Mouse (Mus musculus) stomach, postnatal 0 days (tissue): Measurements from ENCODE around the gene Mroh8. TPM values are rescaled to one million over a fixed set of nuclear protein-coding genes. Genes with fewer than 3 reads are reported as not detected.

ENCODE experiments used
- ATAC-seq: fragments of 200-750 bp; cut with Nextera tagmentation; 2 replicates; pipeline ENCODE4 v1.8.0; 2017; ENCODE audit not compliant: low FRiP score, low TSS enrichment
- DNase-seq: peaks from one replicate; pipeline ENCODE4 v3.0.0-alpha.2; 2016; ENCODE audit warnings: low spot score
- H3K27ac ChIP-seq: fragments of 300-500 bp; sonication (generic); replicated peaks from 2 replicates; pipeline ENCODE4 v1.5.1; 2014; ENCODE audit warnings: mild to moderate bottlenecking, control low read depth
- H3K27me3 ChIP-seq: fragments of 300-500 bp; sonication (generic); 2 replicates; pipeline ENCODE4 v1.6.1; 2014; ENCODE audit warnings: low read length; ENCODE audit not compliant: control insufficient read depth, insufficient read depth
- H3K36me3 ChIP-seq: fragments of 300-500 bp; sonication (generic); 2 replicates; pipeline ENCODE4 v1.6.1; 2014; ENCODE audit warnings: low read length, mixed read lengths; ENCODE audit not compliant: control insufficient read depth, insufficient read depth
- H3K4me1 ChIP-seq: fragments of 300-500 bp; sonication (generic); replicated peaks from 2 replicates; pipeline ENCODE4 v1.6.1; 2014; ENCODE audit warnings: antibody characterized with exemption; ENCODE audit not compliant: control insufficient read depth, insufficient read depth
- H3K4me2 ChIP-seq: fragments of 300-500 bp; sonication (generic); replicated peaks from 2 replicates; pipeline ENCODE4 v1.6.1; 2014; ENCODE audit warnings: low read depth, mild to moderate bottlenecking, control low read depth, moderate library complexity
- H3K4me3 ChIP-seq: fragments of 300-500 bp; sonication (generic); 2 replicates; pipeline ENCODE4 v1.5.1; 2014; ENCODE audit warnings: low read depth, low read length, control low read depth
- H3K9ac ChIP-seq: fragments of 300-500 bp; sonication (generic); 2 replicates; pipeline ENCODE4 v1.6.1; 2014; ENCODE audit warnings: mild to moderate bottlenecking, low read length, control low read depth, mixed read lengths
- H3K9me3 ChIP-seq: fragments of 300-500 bp; sonication (generic); 2 replicates; pipeline ENCODE4 v1.6.1; 2016; ENCODE audit warnings: low read length; ENCODE audit not compliant: control insufficient read depth
- CTCF ChIP-seq: IDR thresholded peaks from 2 replicates; pipeline ENCODE4 v1.5.1; 2016; ENCODE audit warnings: antibody characterized with exemption, low read depth, mild to moderate bottlenecking, moderate library complexity
- EP300 ChIP-seq: optimal IDR thresholded peaks from 2 replicates; pipeline ENCODE3; 2016; ENCODE audit warnings: antibody characterized with exemption
- WGBS: fragments of 180-500 bp; shearing (Covaris S2); extraction: QIAGEN DNeasy Blood & Tissue Kit; methylation state at CpG from one replicate; pipeline ENCODE4 v1.1.7; 2014; 5-methylcytosine and 5-hydroxymethylcytosine counted together
- polyA plus RNA-seq: library from polyadenylated mRNA; unstranded; fragments of >200 nt; fragmentation: Nextera tagmentation; extraction: Ambion mirVana; gene quantifications from 2 replicates; pipeline ENCODE4 v1.2.1, GENCODE M21; 2015

Mroh8 gene
- polyA plus RNA-seq, 1 experiment from 2014 or later = 0.22 TPM

- peaks cover under 1% of the 10 kb centered on the region; the same call in 1 of the 2 replicates for H3K4me1 ChIP-seq
- no peak for ATAC-seq
- WGBS = 67% methylated on average over 6 of the region's 6 CpGs
- TF ChIP-seq CTCF (no peak), EP300 (no peak)
- no peak overlapping the region for H3K4me2 ChIP-seq
- no peaks in the 10 kb centered on the region for H3K27me3 ChIP-seq
- DNase-seq = no peak
- peaks cover 6% of the 10 kb centered on the region for H3K36me3 ChIP-seq
- no peaks in the 10 kb centered on the region for H3K9me3 ChIP-seq
- no peak overlapping the region for H3K9ac ChIP-seq
- H3K4me3 ChIP-seq = no peak overlapping the region
- H3K27ac ChIP-seq = no peak overlapping the region
Observed at GRCm38 (mm10) chr2:157283321-157283720, 4.0 kb upstream of the Mroh8 start.

- Histone ChIP-seq H3K27me3 (no peaks in the 10 kb centered on the region), H3K4me2 (peak within 1 kb of the TSS; percentile 72), H3K9ac (peak within 1 kb of the TSS; percentile 95), H3K4me3 (peak within 1 kb of the TSS; percentile 99), H3K27ac (peak within 1 kb of the TSS; percentile 95), H3K36me3 (peaks cover 3% of the 10 kb centered on the region; the same call in 1 of the 2 replicates), H3K4me1 (peaks cover 2% of the 10 kb centered on the region; the same call in 1 of the 2 replicates), H3K9me3 (no peaks in the 10 kb centered on the region)
- WGBS = under 1% methylated on average over 64 of the region's 64 CpGs
- ATAC-seq (peak; percentile 100), DNase-seq (peak; percentile 97)
- no peak for TF ChIP-seq EP300
- peak; percentile 13; the same call in 1 of the 2 replicates for TF ChIP-seq CTCF
Observed at GRCm38 (mm10) chr2:157278717-157279415, 483 bp downstream of the Mroh8 start, which contains the start of gene Rpn2. TSS of gene Rpn2 (plus strand) at chr2:157279017.

GRCm38 (mm10) chr2:157263832-157264231, 15.5 kb downstream of the Mroh8 start:
- no peak for ATAC-seq
- H3K9ac ChIP-seq = no peak overlapping the region
- H3K9me3 ChIP-seq = no peaks in the 10 kb centered on the region
- no peaks in the 10 kb centered on the region for H3K27me3 ChIP-seq
- H3K27ac ChIP-seq = no peak overlapping the region
- no peaks in the 10 kb centered on the region for H3K36me3 ChIP-seq
- H3K4me2 ChIP-seq = no peak overlapping the region
- WGBS = 35% methylated on average over 6 of the region's 6 CpGs
- no peak for DNase-seq
- H3K4me3 ChIP-seq = no peak overlapping the region
- no peak for TF ChIP-seq EP300
- TF ChIP-seq CTCF = no peak
- H3K4me1 ChIP-seq = no peaks in the 10 kb centered on the region

GRCm38 (mm10) chr2:157263101-157263500, 16.2 kb downstream of the Mroh8 start:
- Histone ChIP-seq H3K9ac (no peak overlapping the region), H3K36me3 (no peaks in the 10 kb centered on the region), H3K27ac (no peak overlapping the region), H3K27me3 (no peaks in the 10 kb centered on the region), H3K4me1 (no peaks in the 10 kb centered on the region), H3K4me2 (no peak overlapping the region), H3K4me3 (no peak overlapping the region), H3K9me3 (no peaks in the 10 kb centered on the region)
- no peak for ATAC-seq
- TF ChIP-seq CTCF (no peak), EP300 (no peak)
- DNase-seq = no peak
- WGBS = 66% methylated on average over 1 of the region's 1 CpGs

- Histone ChIP-seq H3K4me2 (no peak overlapping the region), H3K36me3 (no peaks in the 10 kb centered on the region), H3K27me3 (no peaks in the 10 kb centered on the region), H3K4me3 (no peak overlapping the region), H3K4me1 (no peaks in the 10 kb centered on the region), H3K27ac (no peak overlapping the region), H3K9ac (0 out of 2 replicates have a peak overlapping the region, but pooled peaks have one; percentile 18), H3K9me3 (no peaks in the 10 kb centered on the region)
- no peak for DNase-seq
- ATAC-seq = no peak
- WGBS = 53% methylated on average over 9 of the region's 9 CpGs
- TF ChIP-seq CTCF = no peak
- TF ChIP-seq EP300 = no peak
Observed at GRCm38 (mm10) chr2:157262506-157262905, 16.8 kb downstream of the Mroh8 start.

- WGBS = 42% methylated on average over 5 of the region's 5 CpGs
- DNase-seq = no peak
- TF ChIP-seq CTCF (no peak), EP300 (peak; percentile 47)
Observed at GRCm38 (mm10) chr2:157261930-157262329, 17.4 kb downstream of the Mroh8 start.

More at GRCm38 (mm10) chr2:157261930-157262329, 17.4 kb downstream of the Mroh8 start:
- H3K9me3 ChIP-seq = no peaks in the 10 kb centered on the region
- H3K4me3 ChIP-seq = no peak overlapping the region
- no peaks in the 10 kb centered on the region for H3K36me3 ChIP-seq
- H3K27me3 ChIP-seq = no peaks in the 10 kb centered on the region
- no peak overlapping the region for H3K27ac ChIP-seq
- H3K4me2 ChIP-seq = no peak overlapping the region
- H3K4me1 ChIP-seq = no peaks in the 10 kb centered on the region
- no peak; the same call in 1 of the 2 replicates for ATAC-seq
- H3K9ac ChIP-seq = no peak overlapping the region
